Mouse (Mus musculus) Patski (cell line): ENCODE data around the gene Creb5. TPM values are rescaled to one million over a fixed set of nuclear protein-coding genes. Genes with fewer than 3 reads are reported as not detected.
A peak's percentile ranks its signal among the peaks of the same experiment; 100 is the strongest.

Experiments used
- ATAC-seq: fragments of 100-300 bp; one replicate; pipeline ENCODE4 v1.8.0; 2021
- CTCF ChIA-PET: fragments of 350-600 bp; sonication (Branson Sonifier 250); formaldehyde crosslinking; loops from one replicate; lab custom pipeline; 2022; ENCODE audit warnings: inconsistent platforms; lab: Charles Lee
- POLR2A ChIA-PET: fragments of 350-600 bp; sonication (Branson Sonifier 250); formaldehyde crosslinking; loops from one replicate; lab custom pipeline; 2022; ENCODE audit warnings: antibody characterized with exemption, inconsistent platforms; lab: Charles Lee
- DNase-seq: peaks from one replicate; pipeline ENCODE4 v3.0.0-alpha.2; 2011; ENCODE audit warnings: low read depth, low spot score
- H3K27me3 ChIP-seq: fragments of 371-371 bp; one replicate; pipeline ENCODE4 v1.5.1; 2021
- CTCF ChIP-seq: fragments of 100-300 bp; IDR thresholded peaks from one replicate; pipeline ENCODE4 v1.5.1; 2021
- in situ Hi-C: fragments of 300-500 bp; cut with MboI; formaldehyde crosslinking; loops from 3 replicates; pipeline ENCODE4 v1.11.1; 2018; ENCODE audit warnings: low pct_unique_long_range_greater_than_20kb, mixed read lengths
- polyA plus RNA-seq: library from polyadenylated mRNA; unstranded; gene quantifications from one replicate; pipeline ENCODE4 v1.2.3, GENCODE M21; 2021

The Creb5 gene
- polyA plus RNA-seq, 1 experiment from 2014 or later: 12.3 TPM

- in situ Hi-C loops: no loop called here
- CTCF ChIA-PET: no interaction called here
- H3K27me3 ChIP-seq: no peaks in the 10 kb centered on the region
- no peak for TF ChIP-seq CTCF
- DNase-seq (no peak), ATAC-seq (no peak)
- POLR2A ChIA-PET: no interaction called here
These were observed 142.3 kb downstream of the Creb5 start for GRCm38 (mm10) chr6:53429368-53429767.

GRCm38 (mm10) chr6:53429891-53430290 lies 142.8 kb downstream of the Creb5 start:
- in situ Hi-C loops: no loop called here
- CTCF ChIA-PET: no interaction called here

GRCm38 (mm10) chr6:53445862-53446460 lies 158.9 kb downstream of the Creb5 start:
- DNase-seq (no peak), ATAC-seq (no peak)
- POLR2A ChIA-PET: no interaction called here
- no peak for TF ChIP-seq CTCF
- H3K27me3 ChIP-seq: no peaks in the 10 kb centered on the region
- in situ Hi-C loops: no loop called here
- CTCF ChIA-PET: no interaction called here

More at GRCm38 (mm10) chr6:53429891-53430290, 142.8 kb downstream of the Creb5 start:
- no peaks in the 10 kb centered on the region for H3K27me3 ChIP-seq
- DNase-seq (no peak), ATAC-seq (no peak)
- POLR2A ChIA-PET: no interaction called here
- TF ChIP-seq CTCF: no peak

- no peak for ATAC-seq
- no peaks in the 10 kb centered on the region for H3K27me3 ChIP-seq
- DNase-seq: no peak
- in situ Hi-C loops: no loop called here
- TF ChIP-seq CTCF: no peak
- ChIA-PET POLR2A (no interaction called here), CTCF (no interaction called here)
These were observed 160.4 kb downstream of the Creb5 start for GRCm38 (mm10) chr6:53447479-53447878.

GRCm38 (mm10) chr6:53448317-53448870 lies 161.3 kb downstream of the Creb5 start:
- no peak for ATAC-seq
- no peak for DNase-seq
- POLR2A ChIA-PET: no interaction called here
- no peaks in the 10 kb centered on the region for H3K27me3 ChIP-seq
- CTCF ChIA-PET: no interaction called here
- in situ Hi-C loops: no loop called here
- TF ChIP-seq CTCF: no peak

- no peak for DNase-seq
- in situ Hi-C loops: no loop called here
- H3K27me3 ChIP-seq: no peaks in the 10 kb centered on the region
- ChIA-PET CTCF (no interaction called here), POLR2A (interaction anchor here (1.2 kb wide), 1 partner anchor 13 kb away, joined by 3 read pairs; no protein-coding TSS in a partner anchor)
- ATAC-seq: no peak
- no peak for TF ChIP-seq CTCF
These were observed 162.5 kb downstream of the Creb5 start for GRCm38 (mm10) chr6:53449437-53450173.

- TF ChIP-seq CTCF: no peak
- DNase-seq (no peak), ATAC-seq (no peak)
- POLR2A ChIA-PET: no interaction called here
- in situ Hi-C loops: no loop called here
- H3K27me3 ChIP-seq: no peaks in the 10 kb centered on the region
- CTCF ChIA-PET: interaction anchor here (1.5 kb wide), 1 partner anchor 12 kb away, joined by 3 read pairs; no protein-coding TSS in a partner anchor
These were observed 163.4 kb downstream of the Creb5 start for GRCm38 (mm10) chr6:53450494-53450893.

- ChIA-PET CTCF (no interaction called here), POLR2A (no interaction called here)
- in situ Hi-C loops: no loop called here
- no peak for TF ChIP-seq CTCF
- no peaks in the 10 kb centered on the region for H3K27me3 ChIP-seq
- ATAC-seq (no peak), DNase-seq (no peak)
These were observed 165.2 kb downstream of the Creb5 start for GRCm38 (mm10) chr6:53452240-53452639.

GRCm38 (mm10) chr6:53455442-53455841 lies 168.4 kb downstream of the Creb5 start:
- no peaks in the 10 kb centered on the region for H3K27me3 ChIP-seq
- in situ Hi-C loops: no loop called here
- ChIA-PET POLR2A (no interaction called here), CTCF (no interaction called here)
- no peak for TF ChIP-seq CTCF
- DNase-seq (peak; percentile 22), ATAC-seq (no peak)

- in situ Hi-C loops: no loop called here
- CTCF ChIA-PET: no interaction called here
- DNase-seq (no peak), ATAC-seq (no peak)
- no peak for TF ChIP-seq CTCF
- no peaks in the 10 kb centered on the region for H3K27me3 ChIP-seq
- POLR2A ChIA-PET: no interaction called here
These were observed 169.0 kb downstream of the Creb5 start for GRCm38 (mm10) chr6:53456111-53456510.

- ChIA-PET CTCF (interaction anchor here (1.2 kb wide), 1 partner anchor 170 kb away, joined by 4 read pairs; no protein-coding TSS in a partner anchor), POLR2A (no interaction called here)
- TF ChIP-seq CTCF: no peak
- DNase-seq: no peak
- in situ Hi-C loops: no loop called here
- no peaks in the 10 kb centered on the region for H3K27me3 ChIP-seq
- no peak for ATAC-seq
These were observed 173.1 kb downstream of the Creb5 start for GRCm38 (mm10) chr6:53459995-53460747.
